Mouse (Mus musculus): Measurements from ENCODE around the gene Nabp2.

Gene Nabp2

DNA sequence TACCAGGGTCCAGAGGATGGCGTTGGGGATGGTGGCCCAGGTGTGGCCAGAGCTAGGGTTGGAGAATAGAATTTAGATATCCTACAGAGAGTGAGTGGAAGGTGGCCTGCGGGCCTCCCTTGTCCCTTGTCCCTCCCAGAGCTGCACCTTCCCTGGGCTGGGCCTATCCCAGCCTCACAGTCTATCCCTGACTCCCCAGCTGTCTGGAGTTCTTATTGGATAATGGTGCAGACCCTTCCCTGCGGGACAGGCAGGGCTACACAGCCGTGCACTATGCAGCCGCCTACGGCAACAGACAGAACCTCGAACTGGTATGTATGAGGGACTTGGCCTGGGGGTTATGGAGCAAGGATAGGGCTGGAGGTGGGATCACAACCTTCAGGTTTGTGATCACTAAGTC lies 25.4 kb downstream of the Nabp2 start:
- no peak for DNase-seq (ENCODE audit: low read depth, low spot score)

- DNase-seq (ENCODE audit: low read depth, low spot score), result no peak
Observed at GRCm38 (mm10) chr10:128382482-128382881, 28.8 kb downstream of the Nabp2 start.

- peak; percentile 28 for DNase-seq (ENCODE audit: low read depth, low spot score)
Observed at GRCm38 (mm10) chr10:128380565-128380964, 30.7 kb downstream of the Nabp2 start.

DNA sequence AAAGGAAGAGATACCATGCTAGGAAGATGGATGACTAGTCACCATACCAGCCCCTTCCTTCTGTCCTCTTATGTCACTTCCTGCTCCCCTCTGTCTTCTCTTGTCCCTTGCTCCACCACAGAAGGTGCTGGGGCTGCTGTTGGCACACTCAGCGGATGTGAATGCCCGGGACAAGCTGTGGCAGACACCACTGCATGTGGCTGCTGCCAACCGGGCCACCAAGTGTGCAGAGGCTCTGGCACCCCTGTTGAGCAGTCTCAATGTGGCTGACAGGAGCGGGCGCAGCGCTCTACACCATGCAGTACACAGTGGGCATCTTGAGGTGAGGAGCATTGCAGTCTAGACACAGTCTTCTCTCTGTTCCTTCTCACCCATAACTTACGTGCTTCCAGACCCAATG lies 32.0 kb downstream of the Nabp2 start:
- DNase-seq (ENCODE audit: low read depth, low spot score), result no peak

DNA sequence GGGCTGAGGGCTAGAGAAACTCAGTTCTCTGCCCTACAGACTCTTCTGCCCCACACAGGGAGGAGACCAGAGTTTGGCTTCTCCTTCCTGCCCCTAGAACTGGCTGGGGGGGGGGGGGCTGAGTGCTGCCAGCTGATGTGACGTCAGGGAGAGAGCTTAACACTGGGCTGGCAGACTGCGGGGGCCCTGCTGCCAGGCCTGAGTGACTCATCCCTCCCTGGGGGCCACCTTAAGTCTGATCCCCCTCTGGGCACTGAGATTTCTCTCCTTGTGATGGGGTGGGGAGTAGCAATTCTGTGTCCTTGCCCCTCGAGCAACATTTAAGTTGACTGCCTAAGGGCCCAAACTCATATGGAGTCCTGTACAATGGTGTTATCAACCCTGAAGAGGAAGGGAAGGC lies 32.8 kb downstream of the Nabp2 start:
- DNase-seq (ENCODE audit: low read depth, low spot score), result no peak

- DNase-seq (ENCODE audit: low read depth, low spot score), result no peak
Observed at GRCm38 (mm10) chr10:128377940-128378448, 33.3 kb downstream of the Nabp2 start.

DNA sequence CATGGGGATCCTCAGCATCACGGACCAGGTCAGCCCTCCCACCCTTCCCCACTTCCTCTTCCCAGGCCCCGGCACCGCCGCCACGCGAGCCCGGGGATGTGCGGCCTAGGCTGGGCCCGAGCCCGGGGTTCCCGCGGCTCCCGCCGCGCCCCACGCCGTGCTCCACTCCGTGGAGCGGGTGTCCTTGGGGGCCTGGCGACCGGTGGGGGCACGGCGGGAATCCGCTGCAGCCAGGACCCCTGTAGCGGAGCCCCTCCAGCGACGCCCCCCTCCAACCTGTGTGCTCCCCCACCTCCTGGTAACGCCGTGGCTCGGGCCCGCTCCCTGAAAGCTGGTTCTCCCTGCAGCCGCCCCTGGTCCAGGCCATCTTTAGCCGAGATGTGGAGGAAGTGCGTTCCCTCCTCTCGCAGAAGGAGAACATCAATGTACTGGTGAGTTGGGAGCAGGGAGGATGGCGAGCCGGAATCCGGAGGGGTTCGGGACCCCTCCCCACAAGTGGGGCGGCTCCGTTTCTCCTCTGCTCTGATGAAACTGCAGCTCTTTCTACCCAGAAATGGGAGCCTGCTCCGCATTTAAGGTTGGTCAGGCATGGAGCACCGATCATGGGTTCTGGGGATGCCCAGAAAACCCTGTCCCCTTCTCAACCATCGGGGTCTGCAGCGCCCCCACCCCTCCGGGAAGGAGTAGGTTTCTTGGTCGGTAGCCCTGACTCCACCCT lies 33.9 kb downstream of the Nabp2 start:
- no peak for DNase-seq (ENCODE audit: low read depth, low spot score)

GRCm38 (mm10) chr10:128376455-128377211 lies 34.7 kb downstream of the Nabp2 start, which contains the start of gene Ankrd52:
Gene Ankrd52, plus strand, starts transcription at chr10:128377115.
- peak; percentile 75 for DNase-seq (ENCODE audit: low read depth, low spot score)

GRCm38 (mm10) chr10:128376099-128376454 lies 35.2 kb downstream of the Nabp2 start:
- no peak for DNase-seq (ENCODE audit: low read depth, low spot score)

DNA sequence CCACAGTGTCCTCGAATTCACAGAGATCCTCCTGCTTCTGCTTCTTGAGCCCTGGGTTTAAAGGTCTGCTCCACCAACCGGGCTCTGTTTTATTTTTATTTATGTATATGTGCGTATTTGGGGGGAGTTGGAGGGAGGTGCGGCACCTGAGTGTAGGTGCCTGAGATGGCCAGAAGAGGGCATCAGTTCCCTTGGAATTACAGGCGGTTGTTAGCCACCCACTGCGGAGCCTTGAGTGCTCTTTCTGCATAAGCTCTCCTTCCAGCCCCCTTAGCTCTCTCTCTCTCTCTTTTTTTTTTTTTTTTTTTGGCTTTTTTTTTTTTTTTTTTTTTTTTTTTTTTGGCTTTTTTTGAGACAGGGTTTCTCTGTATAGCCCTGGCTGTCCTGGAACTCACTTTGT lies 36.9 kb downstream of the Nabp2 start:
- DNase-seq (ENCODE audit: low read depth, low spot score), result no peak

- DNase-seq (ENCODE audit: low read depth, low spot score), result no peak
Observed at GRCm38 (mm10) chr10:128372989-128373748, 38.1 kb downstream of the Nabp2 start.

GRCm38 (mm10) chr10:128372142-128372541 lies 39.1 kb downstream of the Nabp2 start:
- no peak for DNase-seq (ENCODE audit: low read depth, low spot score)

DNA sequence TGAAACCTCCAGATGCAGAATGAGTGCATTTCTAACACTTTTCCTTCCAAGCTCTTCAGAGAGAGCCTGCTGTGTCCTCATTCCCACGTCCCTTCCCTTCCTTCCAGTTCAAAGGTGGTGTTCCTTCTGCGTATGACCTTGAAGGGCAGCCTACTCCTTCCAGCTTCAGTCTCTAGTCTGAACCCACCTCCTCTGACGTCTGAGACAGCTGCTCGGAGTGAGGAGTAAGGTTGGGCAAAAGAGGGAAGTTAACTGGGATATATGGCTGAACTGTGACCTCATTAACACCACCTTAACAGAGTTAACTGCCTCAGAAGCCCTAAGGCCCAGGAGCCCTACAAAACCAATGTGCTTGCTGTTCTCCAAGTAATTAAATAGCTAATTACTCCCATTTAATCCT lies 40.7 kb downstream of the Nabp2 start:
- DNase-seq (ENCODE audit: low read depth, low spot score), result no peak

DNA sequence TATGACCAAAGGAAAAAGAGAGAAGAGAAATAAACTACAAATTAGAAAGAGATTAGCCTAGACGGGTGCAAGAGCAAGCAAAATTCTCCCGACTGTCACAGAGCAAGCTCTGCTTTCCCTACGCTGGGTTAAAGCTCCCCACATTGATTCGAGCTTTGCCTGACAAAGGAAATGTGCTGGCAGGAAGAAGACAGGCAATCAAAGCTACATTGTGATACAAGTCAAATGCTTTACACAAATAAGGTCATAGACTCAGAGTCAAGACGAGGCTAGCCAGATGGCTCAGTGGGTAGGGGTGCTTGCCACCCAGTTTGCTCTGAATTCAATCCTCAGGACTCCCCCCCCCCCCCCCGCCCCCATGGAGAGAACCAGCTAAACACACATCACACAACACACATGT lies 41.3 kb downstream of the Nabp2 start:
- DNase-seq (ENCODE audit: low read depth, low spot score), result no peak

DNA sequence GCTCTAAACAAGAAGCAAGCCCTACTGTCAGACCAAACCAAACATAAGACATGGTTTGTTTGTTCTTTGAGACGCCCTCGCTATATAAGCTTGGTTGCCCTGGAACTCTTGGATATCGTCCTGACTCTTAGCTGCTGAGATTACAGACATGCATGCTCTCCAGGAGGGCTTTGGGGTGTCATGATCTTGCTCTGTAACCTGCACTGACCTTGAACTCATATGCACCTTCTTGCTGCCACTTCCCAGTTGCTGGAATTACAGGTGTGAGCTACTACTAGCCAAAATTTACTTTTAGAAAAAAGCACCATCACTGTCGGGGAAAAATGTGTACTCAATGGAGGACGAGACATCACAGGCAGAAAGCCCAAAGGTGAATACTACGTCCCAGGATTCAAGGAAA lies 41.7 kb downstream of the Nabp2 start:
- DNase-seq (ENCODE audit: low read depth, low spot score), result no peak

- DNase-seq (ENCODE audit: low read depth, low spot score), result no peak
Observed at GRCm38 (mm10) chr10:128369218-128369543, 42.1 kb downstream of the Nabp2 start.

GRCm38 (mm10) chr10:128368402-128369217 lies 42.7 kb downstream of the Nabp2 start, which contains the start of gene Coq10a:
Gene Coq10a, minus strand, starts transcription at chr10:128368997.
- DNase-seq (ENCODE audit: low read depth, low spot score), result peak; percentile 66

DNA sequence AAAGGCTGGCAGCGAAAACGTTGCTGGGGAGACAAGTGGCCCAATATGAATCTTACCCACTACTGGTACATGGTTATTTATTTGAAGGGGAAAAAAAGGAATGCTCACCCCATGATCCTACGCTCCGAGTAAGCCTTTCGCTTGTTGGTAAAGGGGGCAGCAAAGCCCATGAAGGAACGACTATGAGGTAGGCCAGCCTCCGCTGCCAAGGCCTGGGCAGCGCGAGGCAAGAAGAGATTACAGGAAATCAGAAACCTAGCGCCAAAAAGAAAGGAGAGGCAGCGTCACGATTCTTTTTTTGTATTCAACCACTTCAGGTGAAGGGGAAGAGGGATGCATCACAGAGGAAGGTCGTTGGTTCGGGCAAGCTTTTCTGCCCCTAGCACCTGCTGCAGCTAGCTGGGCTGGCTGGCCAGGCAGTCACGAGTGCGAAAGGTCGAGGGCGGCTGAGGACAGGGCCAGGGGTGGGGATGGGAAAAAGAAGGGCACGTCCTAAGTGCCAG lies 43.3 kb downstream of the Nabp2 start:
- DNase-seq (ENCODE audit: low read depth, low spot score), result no peak

DNA sequence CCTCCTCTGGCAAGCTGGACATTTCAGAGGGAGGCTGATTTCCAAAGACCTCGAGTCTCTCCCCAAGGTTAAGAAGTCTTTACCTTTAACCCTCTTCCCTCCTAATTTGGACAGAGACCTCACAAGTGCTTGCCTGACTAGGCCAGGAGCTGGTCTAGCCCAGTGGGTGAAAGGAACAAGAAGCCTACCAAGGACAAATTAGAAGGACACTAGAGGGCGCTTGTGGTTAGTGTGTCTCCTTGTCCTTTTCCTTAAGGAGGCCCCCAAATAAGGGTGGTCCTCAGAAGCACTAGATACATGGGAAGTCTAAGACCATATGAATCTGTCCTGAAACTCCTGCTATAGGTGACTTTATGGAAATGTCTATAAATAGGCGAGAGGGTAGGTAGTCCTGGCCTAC lies 48.7 kb downstream of the Nabp2 start:
- no peak for DNase-seq (ENCODE audit: low read depth, low spot score)

GRCm38 (mm10) chr10:128361836-128362235 lies 49.5 kb downstream of the Nabp2 start:
- DNase-seq (ENCODE audit: low read depth, low spot score), result no peak

- no peak for DNase-seq (ENCODE audit: low read depth, low spot score)
Observed at GRCm38 (mm10) chr10:128359226-128359625, 52.1 kb downstream of the Nabp2 start.

All from c-Kit-negative CD71-positive TER-119-positive erythroid progenitor cells, embryonic 14.5 days (primary cell).